Mouse (Mus musculus) C2C12 (cell line): Measurements from ENCODE around the gene Dsp. TPM values are rescaled to one million over a fixed set of nuclear protein-coding genes. Genes with fewer than 3 reads are reported as not detected.

ENCODE experiments used
- H3K27me3 ChIP-seq: one replicate; pipeline ENCODE4 v1.6.1; 2011; ENCODE audit not compliant: control insufficient read depth, insufficient read depth, insufficient read length
- H3K36me3 ChIP-seq: one replicate; pipeline ENCODE4 v1.6.1; 2011; ENCODE audit not compliant: control insufficient read depth, insufficient read depth
- H3K4me3 ChIP-seq: one replicate; pipeline ENCODE4 v1.5.1; 2011; ENCODE audit warnings: mild to moderate bottlenecking, control low read depth; ENCODE audit not compliant: poor library complexity, insufficient read depth, severe bottlenecking
- H3K79me2 ChIP-seq: one replicate; pipeline ENCODE4 v1.6.1; 2011; ENCODE audit not compliant: control insufficient read depth, insufficient read depth
- H3K79me3 ChIP-seq: one replicate; pipeline ENCODE4 v1.6.1; 2011; ENCODE audit warnings: low read depth, control low read depth
- H3ac ChIP-seq: one replicate; pipeline ENCODE3; 2011; ENCODE audit warnings: low read depth; ENCODE audit not compliant: control insufficient read depth, insufficient read length
- CEBPB ChIP-seq: IDR thresholded peaks from one replicate; pipeline ENCODE4 v1.6.1; 2011; ENCODE audit warnings: low read depth, mild to moderate bottlenecking, control low read depth, moderate library complexity
- CTCF ChIP-seq: IDR thresholded peaks from one replicate; pipeline ENCODE4 v1.5.1; 2011; ENCODE audit not compliant: control insufficient read depth, insufficient read depth, insufficient read length
- FOSL1 ChIP-seq: IDR thresholded peaks from one replicate; pipeline ENCODE4 v1.8.0; 2011; ENCODE audit warnings: mild to moderate bottlenecking, low read length; ENCODE audit not compliant: poor library complexity, insufficient read depth, severe bottlenecking
- MAX ChIP-seq: IDR thresholded peaks from one replicate; pipeline ENCODE4 v1.6.1; 2011; ENCODE audit warnings: mild to moderate bottlenecking, control low read depth
- MYOD1 ChIP-seq: IDR thresholded peaks from one replicate; pipeline ENCODE4 v1.6.1; 2011; ENCODE audit warnings: low read depth; ENCODE audit not compliant: control insufficient read depth, insufficient read length
- MYOG ChIP-seq: IDR thresholded peaks from one replicate; pipeline ENCODE4 v1.6.1; 2011; ENCODE audit not compliant: control insufficient read depth, insufficient read length; ENCODE audit errors: extremely low read depth
- USF1 ChIP-seq: IDR thresholded peaks from one replicate; pipeline ENCODE4 v1.6.1; 2011; ENCODE audit warnings: low read depth, mild to moderate bottlenecking, control low read depth, moderate library complexity
- polyA plus RNA-seq: library from polyadenylated mRNA; unstranded; fragments of >200 nt; fragmentation: generic; extraction: Trizol; gene quantifications from one replicate; pipeline ENCODE4 v1.2.1, GENCODE M21; 2012; ENCODE audit warnings: missing spikeins

Gene Dsp
- polyA plus RNA-seq, 1 experiment: not detected

GRCm38 (mm10) chr13:38230177-38230821 is 79.2 kb downstream of the Dsp start:
- TF ChIP-seq FOSL1 (no peak), USF1 (no peak), MYOG (no peak), MAX (no peak), CTCF (no peak), MYOD1 (no peak), CEBPB (no peak)
- H3K36me3 ChIP-seq: peaks cover 35% of the 10 kb centered on the region
- H3ac ChIP-seq: no peak overlapping the region
- no peaks in the 10 kb centered on the region for H3K79me2 ChIP-seq
- H3K27me3 ChIP-seq: no peaks in the 10 kb centered on the region
- no peak overlapping the region for H3K4me3 ChIP-seq
- no peaks in the 10 kb centered on the region for H3K79me3 ChIP-seq

GRCm38 (mm10) chr13:38232411-38232810 is 81.3 kb downstream of the Dsp start:
- H3K79me2 ChIP-seq: no peaks in the 10 kb centered on the region
- no peaks in the 10 kb centered on the region for H3K27me3 ChIP-seq
- H3K79me3 ChIP-seq: no peaks in the 10 kb centered on the region
- H3K36me3 ChIP-seq: peaks cover 19% of the 10 kb centered on the region
- TF ChIP-seq USF1: no peak
- no peak for TF ChIP-seq MYOD1
- no peak for TF ChIP-seq FOSL1
- TF ChIP-seq CEBPB: no peak
- no peak for TF ChIP-seq CTCF
- no peak for TF ChIP-seq MAX
- no peak for TF ChIP-seq MYOG
- no peak overlapping the region for H3ac ChIP-seq
- no peak overlapping the region for H3K4me3 ChIP-seq

GRCm38 (mm10) chr13:38232856-38233625 is 81.9 kb downstream of the Dsp start:
- Histone ChIP-seq H3K4me3 (no peak overlapping the region), H3K79me3 (no peaks in the 10 kb centered on the region), H3ac (no peak overlapping the region), H3K36me3 (peaks cover 13% of the 10 kb centered on the region), H3K27me3 (no peaks in the 10 kb centered on the region), H3K79me2 (no peaks in the 10 kb centered on the region)
- TF ChIP-seq MYOD1 (no peak), CTCF (no peak), FOSL1 (no peak), MYOG (no peak), USF1 (no peak), MAX (no peak), CEBPB (no peak)

GRCm38 (mm10) chr13:38234651-38235050 is 83.6 kb downstream of the Dsp start:
- Histone ChIP-seq H3K79me2 (no peaks in the 10 kb centered on the region), H3K4me3 (no peak overlapping the region), H3ac (no peak overlapping the region), H3K27me3 (no peaks in the 10 kb centered on the region), H3K79me3 (no peaks in the 10 kb centered on the region), H3K36me3 (no peaks in the 10 kb centered on the region)
- no peak for TF ChIP-seq MYOD1
- no peak for TF ChIP-seq MAX
- TF ChIP-seq USF1: no peak
- TF ChIP-seq CTCF: no peak
- TF ChIP-seq MYOG: no peak
- TF ChIP-seq FOSL1: no peak
- TF ChIP-seq CEBPB: no peak

GRCm38 (mm10) chr13:38235370-38235769 is 84.3 kb downstream of the Dsp start:
- Histone ChIP-seq H3K79me3 (no peaks in the 10 kb centered on the region), H3ac (no peak overlapping the region), H3K36me3 (no peaks in the 10 kb centered on the region), H3K27me3 (no peaks in the 10 kb centered on the region), H3K4me3 (no peak overlapping the region), H3K79me2 (no peaks in the 10 kb centered on the region)
- TF ChIP-seq CEBPB (no peak), MYOD1 (no peak), MAX (no peak), FOSL1 (no peak), USF1 (no peak), MYOG (no peak), CTCF (no peak)
